Mouse (Mus musculus) hindbrain, embryonic 12.5 days (tissue): Measurements from ENCODE around the gene Tagln. TPM values are rescaled to one million over a fixed set of nuclear protein-coding genes. Genes with fewer than 3 reads are reported as not detected.

Experiments
- ATAC-seq: fragments of 200-750 bp; cut with Nextera tagmentation; 2 replicates; pipeline ENCODE4 v1.8.0; 2017; ENCODE audit warnings: moderate TSS enrichment; ENCODE audit not compliant: low FRiP score
- H3K27ac ChIP-seq: fragments of 300-500 bp; sonication (generic); 2 replicates; pipeline ENCODE4 v1.5.1; 2016; ENCODE audit warnings: mild to moderate bottlenecking
- H3K27me3 ChIP-seq: fragments of 300-500 bp; sonication (generic); 2 replicates; pipeline ENCODE4 v1.6.1; 2016; ENCODE audit warnings: mild to moderate bottlenecking
- H3K36me3 ChIP-seq: fragments of 300-500 bp; sonication (generic); 2 replicates; pipeline ENCODE4 v1.6.1; 2016; ENCODE audit warnings: mild to moderate bottlenecking
- H3K4me1 ChIP-seq: fragments of 300-500 bp; sonication (generic); 2 replicates; pipeline ENCODE4 v1.6.1; 2016
- H3K4me2 ChIP-seq: fragments of 300-500 bp; sonication (generic); replicated peaks from 2 replicates; pipeline ENCODE4 v1.6.1; 2016; ENCODE audit warnings: mild to moderate bottlenecking
- H3K4me3 ChIP-seq: fragments of 300-500 bp; sonication (generic); 2 replicates; pipeline ENCODE4 v1.5.1; 2016; ENCODE audit warnings: mild to moderate bottlenecking
- H3K9ac ChIP-seq: fragments of 300-500 bp; sonication (generic); 2 replicates; pipeline ENCODE4 v1.6.1; 2016; ENCODE audit warnings: mild to moderate bottlenecking, moderate library complexity
- H3K9me3 ChIP-seq: fragments of 300-500 bp; sonication (generic); replicated peaks from 2 replicates; pipeline ENCODE4 v1.6.1; 2016; ENCODE audit warnings: mild to moderate bottlenecking
- WGBS: fragments of 180-500 bp; shearing (Covaris S2); methylation state at CpG from one replicate; pipeline ENCODE4 v1.1.7; 2016; 5-methylcytosine and 5-hydroxymethylcytosine counted together
- microRNA-seq: library from miRNA; unstranded; fragments of <30 nt; microRNA quantifications from one replicate; pipeline ENCODE4, GENCODE M21; 2017
- polyA plus RNA-seq: library from polyadenylated mRNA; unstranded; fragments of >200 nt; fragmentation: Nextera tagmentation; extraction: Ambion mirVana; gene quantifications from 2 replicates; pipeline ENCODE4 v1.2.1, GENCODE M21; 2016

Gene Tagln
- polyA plus RNA-seq, 1 experiment from 2014 or later: 19.2 TPM

DNA sequence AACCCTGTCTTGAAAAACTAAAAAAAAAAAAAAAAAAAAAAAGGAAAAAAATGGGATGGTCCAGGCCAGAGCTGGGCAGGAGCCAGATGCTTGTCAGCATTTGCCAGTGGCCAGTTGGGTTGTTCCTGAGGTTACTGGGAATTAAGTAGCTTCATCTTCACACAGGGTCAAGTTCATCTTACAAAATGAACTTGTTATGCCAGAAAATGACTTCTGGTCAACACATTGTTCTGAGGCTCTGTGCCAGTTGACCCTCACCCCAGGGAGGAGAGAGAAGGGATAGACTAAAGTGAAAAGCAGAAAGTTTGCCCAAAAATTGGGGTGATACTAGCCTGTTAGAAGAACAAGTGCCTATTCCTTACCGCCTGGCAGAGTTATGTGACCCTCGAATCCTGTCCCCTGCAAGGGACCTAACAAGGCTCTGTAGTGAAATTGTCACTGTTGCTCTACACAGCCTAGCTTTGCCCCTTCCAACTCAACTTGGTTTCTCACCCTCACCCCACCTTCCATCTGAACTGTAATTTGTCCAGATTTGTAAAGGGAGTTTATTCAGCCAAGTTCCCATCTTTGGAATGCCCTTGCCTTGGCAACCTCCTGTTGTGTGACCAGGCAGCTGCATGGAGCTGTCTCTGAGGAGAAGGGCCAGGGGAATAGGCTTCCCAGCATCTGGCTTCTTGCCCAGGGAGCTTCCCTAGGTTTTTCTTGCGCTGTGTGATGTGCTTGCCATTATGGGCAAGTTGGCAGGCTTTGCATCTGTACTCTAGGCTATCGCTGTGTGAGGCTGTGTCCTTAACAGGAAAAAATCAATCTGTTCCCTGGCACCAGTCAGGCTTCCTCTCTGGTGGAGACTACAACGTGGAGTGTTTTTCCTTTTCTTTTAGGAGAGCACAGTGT is 18.6 kb downstream of the Tagln start:
- 81% methylated on average over 5 of the region's 5 CpGs for WGBS

DNA sequence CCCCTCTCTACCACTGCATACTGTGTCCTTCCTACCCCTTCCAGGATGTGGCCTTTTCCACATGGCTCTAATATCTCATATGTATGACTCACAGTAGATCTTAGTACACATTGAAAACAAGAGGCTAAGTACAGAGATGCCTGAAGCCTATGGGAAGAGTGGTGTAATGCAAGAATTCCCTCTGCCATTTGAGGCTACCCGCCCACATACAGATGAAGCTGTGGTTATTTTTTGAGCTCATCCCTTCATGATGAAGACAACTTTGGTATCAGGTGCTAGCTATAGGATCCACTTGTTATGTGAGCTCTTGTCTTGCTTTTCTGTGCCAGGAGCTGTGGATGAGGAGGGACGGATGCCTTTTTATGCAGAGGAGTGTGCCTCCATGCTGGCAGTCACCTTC is 20.2 kb downstream of the Tagln start:
- no peak overlapping the region for H3K4me2 ChIP-seq
- ATAC-seq: no peak
- no peaks in the 10 kb centered on the region for H3K4me1 ChIP-seq
- no peak overlapping the region for H3K9ac ChIP-seq
- no peak overlapping the region for H3K27ac ChIP-seq
- H3K36me3 ChIP-seq: peaks cover 93% of the 10 kb centered on the region
- H3K9me3 ChIP-seq: no peaks in the 10 kb centered on the region
- no peaks in the 10 kb centered on the region for H3K27me3 ChIP-seq
- H3K4me3 ChIP-seq: no peak overlapping the region
- 86% methylated on average over 2 of the region's 2 CpGs for WGBS

More for the DNA sequence above, 18.6 kb downstream of the Tagln start:
- H3K27ac ChIP-seq: no peak overlapping the region
- no peak overlapping the region for H3K4me3 ChIP-seq
- H3K27me3 ChIP-seq: no peaks in the 10 kb centered on the region
- ATAC-seq: no peak
- no peak overlapping the region for H3K9ac ChIP-seq
- peaks cover 91% of the 10 kb centered on the region for H3K36me3 ChIP-seq
- H3K4me1 ChIP-seq: no peaks in the 10 kb centered on the region
- no peaks in the 10 kb centered on the region for H3K9me3 ChIP-seq
- H3K4me2 ChIP-seq: no peak overlapping the region

DNA sequence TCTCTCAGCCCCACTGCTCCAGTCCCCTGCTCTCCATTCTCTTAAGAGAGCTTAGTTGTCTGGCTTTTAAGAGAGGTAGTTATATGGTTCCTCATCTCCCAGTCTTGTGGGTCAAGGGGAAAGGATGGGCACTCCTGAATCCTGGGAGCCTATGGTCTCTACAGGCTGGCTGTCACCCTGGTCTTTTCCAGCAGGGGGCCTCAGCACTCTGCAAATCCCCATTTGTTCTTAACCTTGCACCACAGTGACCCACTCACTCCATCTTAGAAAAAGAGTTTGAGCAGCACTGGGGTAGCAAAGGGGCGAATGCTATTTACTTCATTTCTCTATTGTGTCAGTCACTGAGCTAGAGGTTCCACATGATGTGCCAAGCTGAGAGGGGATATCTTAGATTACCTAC is 24.2 kb downstream of the Tagln start:
- ATAC-seq: no peak
- Histone ChIP-seq H3K27me3 (no peaks in the 10 kb centered on the region), H3K4me2 (no peak overlapping the region), H3K4me1 (peaks cover 9% of the 10 kb centered on the region), H3K4me3 (no peak overlapping the region), H3K9me3 (no peaks in the 10 kb centered on the region), H3K27ac (no peak overlapping the region), H3K9ac (no peak overlapping the region), H3K36me3 (peaks cover 76% of the 10 kb centered on the region)
- 59% methylated on average over 1 of the region's 1 CpGs for WGBS

DNA sequence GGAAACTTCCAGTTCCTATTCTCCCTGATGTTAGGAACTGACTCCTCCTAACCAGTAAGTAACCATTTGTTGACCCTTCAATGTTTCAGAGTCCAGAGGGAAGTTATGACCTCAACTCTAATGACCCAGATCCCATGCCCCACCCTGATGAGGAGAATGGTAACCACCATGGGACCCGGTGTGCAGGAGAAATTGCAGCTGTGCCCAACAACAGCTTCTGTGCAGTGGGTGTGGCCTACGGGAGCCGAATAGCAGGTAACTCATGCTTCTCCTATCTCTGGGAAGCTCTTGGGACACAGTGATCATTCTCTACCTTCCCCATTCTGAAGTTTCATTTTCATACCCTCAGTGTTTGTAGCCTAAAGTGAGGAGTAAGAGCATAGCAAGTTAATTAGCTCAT is 24.9 kb downstream of the Tagln start:
- WGBS: 87% methylated on average over 3 of the region's 3 CpGs
- H3K27me3 ChIP-seq: no peaks in the 10 kb centered on the region
- no peak for ATAC-seq
- H3K9ac ChIP-seq: no peak overlapping the region
- H3K36me3 ChIP-seq: peaks cover 69% of the 10 kb centered on the region
- H3K4me3 ChIP-seq: no peak overlapping the region
- no peaks in the 10 kb centered on the region for H3K9me3 ChIP-seq
- peaks cover 9% of the 10 kb centered on the region for H3K4me1 ChIP-seq
- no peak overlapping the region for H3K4me2 ChIP-seq
- H3K27ac ChIP-seq: no peak overlapping the region

DNA sequence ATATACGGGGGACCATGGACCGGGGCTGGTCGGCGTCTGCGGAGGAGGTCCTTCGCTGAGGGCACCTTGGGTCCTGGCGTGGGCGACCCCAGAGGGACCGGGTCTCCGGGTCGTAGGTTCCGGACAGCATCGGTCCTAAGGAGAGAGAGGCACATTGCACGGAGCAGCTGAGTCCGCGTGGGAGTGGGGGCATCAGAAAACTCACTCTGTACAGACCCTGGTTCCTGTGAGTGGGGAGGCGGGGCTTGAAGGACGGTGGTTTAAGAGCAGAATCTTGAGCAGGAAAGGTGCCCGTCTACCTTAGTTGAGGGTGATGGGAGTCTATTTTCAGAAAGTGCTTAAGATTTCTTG is 28.8 kb downstream of the Tagln start:
- H3K4me1 ChIP-seq: peaks cover 21% of the 10 kb centered on the region
- peak overlapping the region; percentile 98 for H3K4me3 ChIP-seq
- H3K4me2 ChIP-seq: peak overlapping the region; percentile 82
- no peak; the same call in 1 of the 2 replicates for ATAC-seq
- H3K36me3 ChIP-seq: peaks cover 50% of the 10 kb centered on the region
- no peaks in the 10 kb centered on the region for H3K9me3 ChIP-seq
- WGBS: under 1% methylated on average over 19 of the region's 19 CpGs
- peak overlapping the region; percentile 98 for H3K9ac ChIP-seq
- peak overlapping the region; percentile 97 for H3K27ac ChIP-seq
- H3K27me3 ChIP-seq: no peaks in the 10 kb centered on the region

DNA sequence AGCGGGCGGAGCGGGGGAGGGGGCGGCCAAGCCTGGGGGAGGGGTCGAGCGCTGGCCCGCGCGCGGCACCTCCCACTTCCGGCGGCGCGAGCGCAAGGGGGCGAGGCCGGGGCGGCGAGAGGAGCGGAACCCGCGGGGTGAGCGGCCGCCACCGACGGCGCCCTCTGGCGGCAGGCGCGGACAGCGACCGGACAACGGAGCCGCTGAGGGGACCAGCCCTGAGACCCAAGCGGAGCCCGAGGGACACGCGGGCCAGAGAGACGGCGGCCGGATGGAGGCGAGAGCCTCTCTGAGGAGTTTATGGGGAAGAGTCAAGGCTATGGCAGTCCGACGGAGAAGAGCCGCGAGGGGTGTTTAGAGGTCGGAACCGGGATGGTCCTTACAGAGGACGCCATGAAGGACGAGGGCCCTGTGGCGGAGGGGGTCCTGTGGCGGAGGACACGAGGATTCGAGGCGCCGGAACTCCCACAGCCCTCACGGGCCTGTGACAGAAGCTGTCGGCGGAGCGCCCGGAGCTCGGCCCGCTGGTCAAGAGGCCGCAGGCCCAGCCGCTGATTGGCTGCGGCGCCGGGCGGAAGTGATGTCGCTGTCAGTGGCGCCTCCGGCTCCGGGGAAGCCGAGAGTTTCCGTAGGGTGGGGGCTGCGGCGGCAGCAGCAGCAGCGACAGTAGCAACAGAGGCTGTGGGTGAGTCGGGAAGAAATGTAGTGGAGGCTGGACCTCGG is 29.3 kb downstream of the Tagln start, which contains the start of the genes Pcsk7 and Rnf214:
Gene Pcsk7, plus strand, starts transcription at position 143 of the 723 bp plus-strand sequence.
Gene Rnf214, minus strand, starts transcription at position 557 of the 723 bp plus-strand sequence.
- peak within 1 kb of the TSS; percentile 98 for H3K9ac ChIP-seq
- peak within 1 kb of the TSS; percentile 98 for H3K4me3 ChIP-seq
- H3K27me3 ChIP-seq: no peaks in the 10 kb centered on the region
- H3K27ac ChIP-seq: peak within 1 kb of the TSS; percentile 97
- no peaks in the 10 kb centered on the region for H3K9me3 ChIP-seq
- H3K4me2 ChIP-seq: peak within 1 kb of the TSS; percentile 82
- ATAC-seq: peak; percentile 92
- peaks cover 21% of the 10 kb centered on the region for H3K4me1 ChIP-seq
- under 1% methylated on average over 80 of the region's 80 CpGs for WGBS
- peaks cover 50% of the 10 kb centered on the region for H3K36me3 ChIP-seq

DNA sequence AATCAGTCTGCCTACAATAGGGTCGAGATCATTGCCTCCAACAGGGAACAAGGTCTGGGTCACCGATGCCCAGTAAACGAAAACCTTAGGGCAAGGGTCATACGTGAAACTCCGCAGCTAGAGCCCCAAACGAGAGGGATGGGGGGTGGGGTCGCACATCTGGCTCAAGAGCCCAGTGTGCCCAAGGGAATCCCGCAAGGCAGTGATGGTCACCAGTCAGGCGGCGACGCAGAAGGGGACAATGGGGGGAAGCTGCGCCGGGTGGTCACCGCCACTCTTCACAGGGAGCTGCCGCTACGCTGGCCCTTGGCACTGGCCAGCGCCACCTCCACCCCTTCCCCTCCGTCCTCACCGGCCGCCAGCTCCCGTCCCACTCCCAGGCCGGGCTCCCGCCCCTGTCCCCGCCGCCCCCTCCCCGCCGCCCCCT is 30.0 kb downstream of the Tagln start:
- Histone ChIP-seq H3K36me3 (peaks cover 44% of the 10 kb centered on the region), H3K9me3 (no peaks in the 10 kb centered on the region), H3K4me1 (peaks cover 21% of the 10 kb centered on the region), H3K4me2 (peak overlapping the region; percentile 82), H3K27me3 (no peaks in the 10 kb centered on the region), H3K9ac (peak overlapping the region; percentile 98), H3K27ac (peak overlapping the region; percentile 97), H3K4me3 (peak overlapping the region; percentile 98)
- 0% methylated on average over 19 of the region's 27 CpGs for WGBS
- peak; percentile 70 for ATAC-seq

DNA sequence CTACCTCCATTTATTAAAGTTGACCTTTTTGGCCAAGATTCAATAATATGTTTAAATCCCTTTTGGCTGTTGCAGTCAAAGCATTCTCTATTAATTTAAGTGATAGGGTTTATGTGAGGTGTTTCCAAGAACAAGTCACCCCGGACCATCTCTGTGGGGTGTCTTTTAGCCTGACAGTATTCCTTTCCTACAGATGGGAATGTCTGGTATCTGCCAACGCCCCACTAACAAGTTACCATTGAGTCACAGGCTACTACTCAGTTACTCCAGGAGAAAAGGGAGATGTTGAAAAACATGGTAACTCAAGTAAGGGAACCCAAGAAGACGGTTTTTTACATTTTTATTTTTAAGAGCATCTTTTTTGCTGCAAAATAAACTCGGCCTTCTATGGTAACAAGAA is 30.7 kb downstream of the Tagln start:
- Histone ChIP-seq H3K9me3 (no peaks in the 10 kb centered on the region), H3K4me1 (peaks cover 21% of the 10 kb centered on the region), H3K9ac (peak overlapping the region; percentile 98), H3K36me3 (peaks cover 38% of the 10 kb centered on the region), H3K27ac (peak overlapping the region; percentile 97; the same call in 1 of the 2 replicates), H3K4me2 (peak overlapping the region; percentile 82), H3K4me3 (peak overlapping the region; percentile 98), H3K27me3 (no peaks in the 10 kb centered on the region)
- 52% methylated on average over 4 of the region's 4 CpGs for WGBS
- no peak for ATAC-seq

DNA sequence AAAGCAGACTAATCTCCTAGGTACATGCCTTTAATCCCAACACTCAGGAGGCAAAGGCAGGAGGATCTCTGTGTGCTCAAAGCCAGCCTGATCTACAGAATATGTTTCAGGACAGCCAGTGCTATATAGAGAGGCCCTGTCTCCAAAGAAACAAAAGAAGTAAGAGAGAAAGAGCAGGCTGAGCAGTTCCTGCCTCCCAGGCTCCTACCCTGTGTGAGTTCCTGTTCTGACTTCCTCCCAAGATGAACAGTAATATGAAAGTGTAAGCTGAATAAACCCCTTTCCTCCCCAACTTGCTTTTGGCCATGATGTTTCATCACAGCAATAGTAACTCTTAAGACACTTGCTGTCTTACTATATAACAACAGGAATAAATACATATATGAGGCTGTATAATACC is 42.2 kb downstream of the Tagln start:
- Histone ChIP-seq H3K27me3 (no peaks in the 10 kb centered on the region), H3K4me1 (no peaks in the 10 kb centered on the region), H3K36me3 (peaks cover 93% of the 10 kb centered on the region), H3K4me2 (no peak overlapping the region), H3K9me3 (no peaks in the 10 kb centered on the region), H3K27ac (no peak overlapping the region), H3K4me3 (no peak overlapping the region), H3K9ac (no peak overlapping the region)
- no peak for ATAC-seq

Small RNA genes lying within 50 kb of the gene (microRNA-seq; reads per million reads assigned to microRNA genes)
- gene Mir7087: not detected

Other genes starting within 250 kb of the Tagln start
- gene Cep164, start 107.4 kb downstream of the Tagln start, polyA plus RNA-seq: 17.7 and 18.8 TPM in 2 replicates
- 40.2 and 41.5 TPM in 2 replicates for gene Bace1, start 97.5 kb downstream of the Tagln start, polyA plus RNA-seq
- gene Pcsk7, start 29.6 kb downstream of the Tagln start, polyA plus RNA-seq: 27.1 and 30.6 TPM in 2 replicates
- gene Rnf214, start 29.1 kb downstream of the Tagln start, polyA plus RNA-seq: 93.2 and 95.3 TPM in 2 replicates
- gene Sidt2, start 19.2 kb upstream of the Tagln start, polyA plus RNA-seq: 43.2 and 46.4 TPM in 2 replicates
- gene Pafah1b2, start 76.6 kb upstream of the Tagln start, polyA plus RNA-seq: 290 and 303 TPM in 2 replicates
- gene Sik3, start 76.8 kb upstream of the Tagln start, polyA plus RNA-seq: 13.9 and 14.7 TPM in 2 replicates